Mouse (Mus musculus) spleen, embryonic (tissue): Measurements from ENCODE around the gene Crygc.

Experiments used
- CTCF ChIA-PET: fragments of 350-600 bp; sonication (Branson Sonifier 250); formaldehyde crosslinking; loops from one replicate; lab custom pipeline; 2022; lab: Charles Lee

Crygc gene

GRCm38 (mm10) chr1:65073589-65073988, at the start of gene Crygc:
TSS of gene Crygc (minus strand) at chr1:65073689.
- CTCF ChIA-PET = no interaction called here

- CTCF ChIA-PET = no interaction called here
Measured at GRCm38 (mm10) chr1:65122574-65123372, 49.3 kb upstream of the Crygc start, which contains the start of gene D630023F18Rik. TSS of gene D630023F18Rik (minus strand) at chr1:65123214.

- CTCF ChIA-PET = no interaction called here
Measured at GRCm38 (mm10) chr1:65119438-65119837, 45.9 kb upstream of the Crygc start, which contains the start of gene Gm28845. TSS of gene Gm28845 (minus strand) at chr1:65119558.

GRCm38 (mm10) chr1:65118150-65118913, 44.8 kb upstream of the Crygc start:
- CTCF ChIA-PET = no interaction called here

GRCm38 (mm10) chr1:65113536-65114172, 40.2 kb upstream of the Crygc start:
- CTCF ChIA-PET = no interaction called here

- CTCF ChIA-PET = no interaction called here
Measured at GRCm38 (mm10) chr1:65112807-65113196, 39.3 kb upstream of the Crygc start.

GRCm38 (mm10) chr1:65112031-65112806, 38.7 kb upstream of the Crygc start:
- CTCF ChIA-PET = interaction anchor here (0.6 kb wide), 1 partner anchor 29 kb away, joined by 8 read pairs; no protein-coding TSS in a partner anchor

GRCm38 (mm10) chr1:65109756-65110435, 36.4 kb upstream of the Crygc start:
- CTCF ChIA-PET = no interaction called here

- CTCF ChIA-PET = no interaction called here
Measured at GRCm38 (mm10) chr1:65109196-65109595, 35.7 kb upstream of the Crygc start.

GRCm38 (mm10) chr1:65107654-65108279, 34.3 kb upstream of the Crygc start:
- CTCF ChIA-PET = no interaction called here

GRCm38 (mm10) chr1:65103273-65103672, 29.8 kb upstream of the Crygc start, which contains the start of gene Cryga:
TSS of gene Cryga (minus strand) at chr1:65103373.
- CTCF ChIA-PET = no interaction called here

GRCm38 (mm10) chr1:65096953-65097352, 23.5 kb upstream of the Crygc start:
- CTCF ChIA-PET = no interaction called here

GRCm38 (mm10) chr1:65091566-65091965, 18.1 kb upstream of the Crygc start:
- CTCF ChIA-PET = no interaction called here

- CTCF ChIA-PET = no interaction called here
Measured at GRCm38 (mm10) chr1:65090370-65090769, 16.9 kb upstream of the Crygc start.

GRCm38 (mm10) chr1:65088567-65089356, 15.3 kb upstream of the Crygc start:
- CTCF ChIA-PET = no interaction called here

GRCm38 (mm10) chr1:65082188-65082587, 8.7 kb upstream of the Crygc start, which contains the start of gene Crygb:
TSS of gene Crygb (minus strand) at chr1:65082288.
- CTCF ChIA-PET = no interaction called here

- CTCF ChIA-PET = no interaction called here
Measured at GRCm38 (mm10) chr1:65075607-65076006, 2.1 kb upstream of the Crygc start.

GRCm38 (mm10) chr1:65067842-65068241, 5.6 kb downstream of the Crygc start:
- CTCF ChIA-PET = no interaction called here

GRCm38 (mm10) chr1:65064201-65064600, 9.3 kb downstream of the Crygc start:
- CTCF ChIA-PET = no interaction called here
